Mouse (Mus musculus): ENCODE measurements around the gene Nme9. TPM values are rescaled to one million over a fixed set of nuclear protein-coding genes. Genes with fewer than 3 reads are reported as not detected.

Gene Nme9
- polyA plus RNA-seq, 1 experiment from 2014 or later, result not detected

GRCm38 (mm10) chr9:99428601-99429331, 22.5 kb upstream of the Nme9 start:
- WGBS, result 83% methylated on average over 11 of the region's 11 CpGs
- no peak overlapping the region for H3K27ac ChIP-seq (replicated peaks)
- no peak for DNase-seq (ENCODE audit: low spot score)

GRCm38 (mm10) chr9:99429845-99430244, 21.4 kb upstream of the Nme9 start:
- Histone ChIP-seq H3K36me3 (no peaks in the 10 kb centered on the region), H3K4me1 (peaks cover 19% of the 10 kb centered on the region), H3K27me3 (ENCODE audit: low read depth, poor library complexity, severe bottlenecking) (peaks cover 7% of the 10 kb centered on the region), H3K4me3 (no peak overlapping the region), H3K9me3 (replicated peaks) (no peaks in the 10 kb centered on the region), H3K27ac (replicated peaks) (no peak overlapping the region)
- DNase-seq (ENCODE audit: low spot score), result no peak
- WGBS, result 79% methylated on average over 3 of the region's 3 CpGs

More at GRCm38 (mm10) chr9:99428601-99429331, 22.5 kb upstream of the Nme9 start:
- Histone ChIP-seq H3K4me3 (no peak overlapping the region), H3K9me3 (replicated peaks) (no peaks in the 10 kb centered on the region), H3K36me3 (no peaks in the 10 kb centered on the region), H3K27me3 (ENCODE audit: low read depth, poor library complexity, severe bottlenecking) (no peaks in the 10 kb centered on the region), H3K4me1 (peaks cover 21% of the 10 kb centered on the region)

GRCm38 (mm10) chr9:99430806-99431205, 20.5 kb upstream of the Nme9 start:
- Histone ChIP-seq H3K36me3 (no peaks in the 10 kb centered on the region), H3K4me3 (no peak overlapping the region), H3K9me3 (replicated peaks) (no peaks in the 10 kb centered on the region), H3K27me3 (ENCODE audit: low read depth, poor library complexity, severe bottlenecking) (peaks cover 17% of the 10 kb centered on the region), H3K27ac (replicated peaks) (no peak overlapping the region), H3K4me1 (peaks cover 22% of the 10 kb centered on the region)
- no peak for DNase-seq (ENCODE audit: low spot score)
- 88% methylated on average over 6 of the region's 6 CpGs for WGBS

- no peaks in the 10 kb centered on the region for H3K9me3 ChIP-seq (replicated peaks)
- H3K27me3 ChIP-seq (ENCODE audit: low read depth, poor library complexity, severe bottlenecking), result peaks cover 18% of the 10 kb centered on the region
- no peak overlapping the region for H3K4me3 ChIP-seq
- H3K36me3 ChIP-seq, result no peaks in the 10 kb centered on the region
- no peak overlapping the region for H3K27ac ChIP-seq (replicated peaks)
- peaks cover 26% of the 10 kb centered on the region for H3K4me1 ChIP-seq
- WGBS, result 92% methylated on average over 8 of the region's 8 CpGs
- DNase-seq (ENCODE audit: low spot score), result no peak
Observed at GRCm38 (mm10) chr9:99431346-99431745, 19.9 kb upstream of the Nme9 start.

- H3K4me3 ChIP-seq, result no peak overlapping the region
- peaks cover 22% of the 10 kb centered on the region for H3K27me3 ChIP-seq (ENCODE audit: low read depth, poor library complexity, severe bottlenecking)
- H3K4me1 ChIP-seq, result peaks cover 31% of the 10 kb centered on the region
- no peaks in the 10 kb centered on the region for H3K9me3 ChIP-seq (replicated peaks)
- no peaks in the 10 kb centered on the region for H3K36me3 ChIP-seq
- no peak overlapping the region for H3K27ac ChIP-seq (replicated peaks)
- 87% methylated on average over 6 of the region's 6 CpGs for WGBS
- DNase-seq (ENCODE audit: low spot score), result no peak
Observed at GRCm38 (mm10) chr9:99431963-99432362, 19.3 kb upstream of the Nme9 start.

- no peak for DNase-seq (ENCODE audit: low spot score)
- Histone ChIP-seq H3K9me3 (replicated peaks) (no peaks in the 10 kb centered on the region), H3K27me3 (ENCODE audit: low read depth, poor library complexity, severe bottlenecking) (peaks cover 27% of the 10 kb centered on the region), H3K27ac (replicated peaks) (no peak overlapping the region), H3K36me3 (no peaks in the 10 kb centered on the region), H3K4me1 (peaks cover 36% of the 10 kb centered on the region), H3K4me3 (no peak overlapping the region)
- 93% methylated on average over 4 of the region's 4 CpGs for WGBS
Observed at GRCm38 (mm10) chr9:99432478-99432877, 18.8 kb upstream of the Nme9 start.

- Histone ChIP-seq H3K27me3 (ENCODE audit: low read depth, poor library complexity, severe bottlenecking) (peaks cover 49% of the 10 kb centered on the region), H3K4me1 (peaks cover 37% of the 10 kb centered on the region), H3K27ac (replicated peaks) (no peak overlapping the region), H3K9me3 (replicated peaks) (no peaks in the 10 kb centered on the region), H3K36me3 (no peaks in the 10 kb centered on the region), H3K4me3 (peak overlapping the region; percentile 81)
- DNase-seq (ENCODE audit: low spot score), result peak; percentile 16
- 55% methylated on average over 14 of the region's 14 CpGs for WGBS
Observed at GRCm38 (mm10) chr9:99434892-99435618, 16.2 kb upstream of the Nme9 start.

GRCm38 (mm10) chr9:99435619-99436181, 15.6 kb upstream of the Nme9 start:
- H3K4me1 ChIP-seq, result peaks cover 37% of the 10 kb centered on the region
- no peaks in the 10 kb centered on the region for H3K36me3 ChIP-seq

GRCm38 (mm10) chr9:99436182-99437030, 14.9 kb upstream of the Nme9 start:
- H3K4me3 ChIP-seq, result peak overlapping the region; percentile 81
- H3K4me1 ChIP-seq, result peaks cover 37% of the 10 kb centered on the region
- H3K27ac ChIP-seq (replicated peaks), result peak overlapping the region; percentile 89
- DNase-seq (ENCODE audit: low spot score), result peak; percentile 73
- WGBS, result 1% methylated on average over 77 of the region's 86 CpGs
- no peaks in the 10 kb centered on the region for H3K36me3 ChIP-seq
- H3K27me3 ChIP-seq (ENCODE audit: low read depth, poor library complexity, severe bottlenecking), result peaks cover 49% of the 10 kb centered on the region
- no peaks in the 10 kb centered on the region for H3K9me3 ChIP-seq (replicated peaks)

More at GRCm38 (mm10) chr9:99435619-99436181, 15.6 kb upstream of the Nme9 start:
- no peaks in the 10 kb centered on the region for H3K9me3 ChIP-seq (replicated peaks)
- peaks cover 49% of the 10 kb centered on the region for H3K27me3 ChIP-seq (ENCODE audit: low read depth, poor library complexity, severe bottlenecking)
- H3K27ac ChIP-seq (replicated peaks), result peak overlapping the region; percentile 89
- DNase-seq (ENCODE audit: low spot score), result no peak
- H3K4me3 ChIP-seq, result peak overlapping the region; percentile 81
- 18% methylated on average over 16 of the region's 16 CpGs for WGBS

- Histone ChIP-seq H3K4me1 (peaks cover 37% of the 10 kb centered on the region), H3K9me3 (replicated peaks) (no peaks in the 10 kb centered on the region), H3K27ac (replicated peaks) (peak within 1 kb of the TSS; percentile 89), H3K4me3 (peak within 1 kb of the TSS; percentile 81), H3K27me3 (ENCODE audit: low read depth, poor library complexity, severe bottlenecking) (peaks cover 49% of the 10 kb centered on the region), H3K36me3 (no peaks in the 10 kb centered on the region)
- DNase-seq (ENCODE audit: low spot score), result no peak
- 19% methylated on average over 27 of the region's 27 CpGs for WGBS
Observed at GRCm38 (mm10) chr9:99437031-99437764, 14.1 kb upstream of the Nme9 start, which contains the start of gene Mras. Gene Mras, minus strand, starts transcription at chr9:99437381.

- H3K4me3 ChIP-seq, result no peak overlapping the region
- DNase-seq (ENCODE audit: low spot score), result no peak
- H3K4me1 ChIP-seq, result peaks cover 35% of the 10 kb centered on the region
- no peaks in the 10 kb centered on the region for H3K9me3 ChIP-seq (replicated peaks)
- H3K27me3 ChIP-seq (ENCODE audit: low read depth, poor library complexity, severe bottlenecking), result peaks cover 49% of the 10 kb centered on the region
- H3K27ac ChIP-seq (replicated peaks), result no peak overlapping the region
- WGBS, result 86% methylated on average over 12 of the region's 12 CpGs
- H3K36me3 ChIP-seq, result no peaks in the 10 kb centered on the region
Observed at GRCm38 (mm10) chr9:99437781-99438565, 13.3 kb upstream of the Nme9 start.

Measured in midbrain, embryonic 10.5 days (tissue).